Mouse (Mus musculus) embryonic fibroblast, embryonic 13.5 days (primary cell): Measurements from ENCODE around the gene Nek5.

Source experiments
- CTCF ChIP-seq: IDR thresholded peaks from 2 replicates; pipeline ENCODE4 v1.5.1; 2011; ENCODE audit warnings: mild to moderate bottlenecking, control low read depth, low read length, moderate library complexity, borderline replicate concordance; ENCODE audit not compliant: insufficient read depth
- POLR2A ChIP-seq: IDR thresholded peaks from 2 replicates; pipeline ENCODE4 v1.6.1; 2011; ENCODE audit warnings: low read depth, mild to moderate bottlenecking, control low read depth, low read length, moderate library complexity

- no peak for TF ChIP-seq CTCF
- no peak for TF ChIP-seq POLR2A
Observed at GRCm38 (mm10) chr8:22059821-22060445, 64.9 kb downstream of the Nek5 start, which contains the start of gene Atp7b.
